Mouse (Mus musculus) hindbrain, embryonic 10.5 days (tissue): Measurements from ENCODE around the gene Lyz2. TPM values are rescaled to one million over a fixed set of nuclear protein-coding genes. Genes with fewer than 3 reads are reported as not detected.

Source experiments
- polyA plus RNA-seq: library from polyadenylated mRNA; unstranded; fragments of >200 nt; fragmentation: Nextera tagmentation; extraction: Ambion mirVana; gene quantifications from 2 replicates; pipeline ENCODE4 v1.2.1, GENCODE M21; 2016

Lyz2 gene
- polyA plus RNA-seq, 1 experiment from 2014 or later: 16.7 TPM

Other genes starting within 250 kb of the Lyz2 start
- not detected in 2 replicates for gene Lrrc10, start 237.0 kb downstream of the Lyz2 start, polyA plus RNA-seq
- gene Cct2, start 218.5 kb downstream of the Lyz2 start, polyA plus RNA-seq: 264 and 323 TPM in 2 replicates
- gene Frs2, start 133.8 kb downstream of the Lyz2 start, polyA plus RNA-seq: 19.8 and 21.4 TPM in 2 replicates
- 112 and 114 TPM in 2 replicates for gene Yeats4, start 57.8 kb downstream of the Lyz2 start, polyA plus RNA-seq
- not detected in 2 replicates for gene 9530003J23Rik, start 43.6 kb downstream of the Lyz2 start, polyA plus RNA-seq
- gene Lyz1, start 10.5 kb upstream of the Lyz2 start, polyA plus RNA-seq: not detected in 2 replicates
- gene Cpsf6, start 97.7 kb upstream of the Lyz2 start, polyA plus RNA-seq: 188 and 221 TPM in 2 replicates